Mouse (Mus musculus) spleen, adult 2 months (tissue): ENCODE results near the gene Stat5a. TPM values are rescaled to one million over a fixed set of nuclear protein-coding genes. Genes with fewer than 3 reads are reported as not detected.

Experiments used
- DNase-seq, 2 experiments: peaks; one replicate each; pipeline versions ENCODE4 v3.0.0 to v3.0.0-alpha.2; 2012 to 2021; ENCODE audit warnings: low spot score in 2 of 2, low read depth in 1 of 2
- H3K27ac ChIP-seq: fragments of 200-500 bp; 2 replicates; pipeline ENCODE4 v1.5.1; 2012; ENCODE audit warnings: low read length, inconsistent platforms; ENCODE audit not compliant: insufficient read depth
- H3K27me3 ChIP-seq: fragments of 200-500 bp; 2 replicates; pipeline ENCODE4 v1.6.1; 2012; ENCODE audit warnings: mild to moderate bottlenecking, moderate library complexity, low read length, inconsistent platforms; ENCODE audit not compliant: control insufficient read depth, insufficient read depth
- H3K36me3 ChIP-seq: fragments of 200-500 bp; 2 replicates; pipeline ENCODE4 v1.6.1; 2012; ENCODE audit warnings: mild to moderate bottlenecking, low read length, inconsistent platforms; ENCODE audit not compliant: control insufficient read depth, insufficient read depth
- H3K4me1 ChIP-seq: fragments of 200-500 bp; 2 replicates; pipeline ENCODE4 v1.6.1; 2011; ENCODE audit warnings: inconsistent platforms; ENCODE audit not compliant: control insufficient read depth, insufficient read depth, insufficient read length
- H3K4me3 ChIP-seq: fragments of 200-500 bp; 2 replicates; pipeline ENCODE4 v1.5.1; 2011; ENCODE audit warnings: mild to moderate bottlenecking, inconsistent platforms; ENCODE audit not compliant: insufficient read depth, insufficient read length; ENCODE audit errors: extremely low read depth
- CTCF ChIP-seq: fragments of 200-500 bp; IDR thresholded peaks from 2 replicates; pipeline ENCODE4 v1.5.1; 2011; ENCODE audit warnings: mild to moderate bottlenecking, inconsistent platforms; ENCODE audit not compliant: insufficient read depth, insufficient read length, insufficient replicate concordance; ENCODE audit errors: extremely low read depth
- POLR2A ChIP-seq: fragments of 200-500 bp; IDR thresholded peaks from 2 replicates; pipeline ENCODE4 v1.6.1; 2011; ENCODE audit warnings: low read depth, low read length, inconsistent platforms
- WGBS: fragments of 180-500 bp; shearing (Covaris S2); methylation state at CpG from one replicate; pipeline ENCODE4 v1.1.7; 2018; 5-methylcytosine and 5-hydroxymethylcytosine counted together
- polyA plus RNA-seq: library from polyadenylated mRNA; depleted of rRNA; stranded (reverse); fragments of >200 nt; gene quantifications from 2 replicates; pipeline ENCODE4 v1.2.3, GENCODE M21; 2012; rRNA removed

Gene Stat5a
- polyA plus RNA-seq, 1 experiment, result 24.7 TPM

- WGBS, result 83% methylated on average over 4 of the region's 4 CpGs
- Histone ChIP-seq H3K4me1 (no peaks in the 10 kb centered on the region), H3K36me3 (peaks cover 6% of the 10 kb centered on the region; the same call in 1 of the 2 replicates), H3K4me3 (no peak overlapping the region), H3K27ac (no peak overlapping the region), H3K27me3 (no peaks in the 10 kb centered on the region)
- DNase-seq, result no peak
- no peak for TF ChIP-seq POLR2A
- TF ChIP-seq CTCF, result no peak
These were observed 61.9 kb downstream of the Stat5a start for GRCm38 (mm10) chr11:100920887-100921624.

GRCm38 (mm10) chr11:100924386-100924919 lies 65.3 kb downstream of the Stat5a start:
- Histone ChIP-seq H3K36me3 (peaks cover 4% of the 10 kb centered on the region; the same call in 1 of the 2 replicates), H3K4me3 (no peak overlapping the region), H3K27ac (no peak overlapping the region), H3K4me1 (no peaks in the 10 kb centered on the region), H3K27me3 (no peaks in the 10 kb centered on the region)
- 85% methylated on average over 1 of the region's 1 CpGs for WGBS
- DNase-seq, result no peak
- no peak for TF ChIP-seq POLR2A
- TF ChIP-seq CTCF, result no peak

- 69% methylated on average over 3 of the region's 3 CpGs for WGBS
- no peak overlapping the region for H3K27ac ChIP-seq
- H3K4me1 ChIP-seq, result peaks cover 2% of the 10 kb centered on the region; the same call in 1 of the 2 replicates
- H3K36me3 ChIP-seq, result peaks cover 5% of the 10 kb centered on the region
- no peak overlapping the region for H3K4me3 ChIP-seq
- no peak for TF ChIP-seq POLR2A
- no peak for TF ChIP-seq CTCF
- no peaks in the 10 kb centered on the region for H3K27me3 ChIP-seq
- DNase-seq, result no peak
These were observed 68.2 kb downstream of the Stat5a start for GRCm38 (mm10) chr11:100927386-100927785.

GRCm38 (mm10) chr11:100930611-100931010 lies 71.5 kb downstream of the Stat5a start:
- Histone ChIP-seq H3K36me3 (peaks cover 5% of the 10 kb centered on the region), H3K4me1 (peaks cover 16% of the 10 kb centered on the region), H3K27ac (peak overlapping the region; percentile 20; the same call in 1 of the 2 replicates), H3K27me3 (no peaks in the 10 kb centered on the region), H3K4me3 (no peak overlapping the region)
- no peak for DNase-seq
- WGBS, result 86% methylated on average over 7 of the region's 7 CpGs
- no peak for TF ChIP-seq POLR2A

GRCm38 (mm10) chr11:100931254-100931921 lies 72.2 kb downstream of the Stat5a start:
- peak; percentile 41 to 56 for DNase-seq
- peaks cover 21% of the 10 kb centered on the region for H3K4me1 ChIP-seq
- no peaks in the 10 kb centered on the region for H3K27me3 ChIP-seq
- peak overlapping the region; percentile 57 for H3K4me3 ChIP-seq
- H3K36me3 ChIP-seq, result peaks cover 2% of the 10 kb centered on the region; the same call in 1 of the 2 replicates
- WGBS, result 9% methylated on average over 12 of the region's 12 CpGs
- TF ChIP-seq POLR2A, result no peak
- TF ChIP-seq CTCF, result no peak
- peak overlapping the region; percentile 69 for H3K27ac ChIP-seq

Other genes starting within 250 kb of the Stat5a start
- gene Nkiras2, start 240.1 kb upstream of the Stat5a start, polyA plus RNA-seq, result 39.5 and 48.9 TPM in 2 replicates
- 43.9 and 53.7 TPM in 2 replicates for gene Dnajc7, start 239.2 kb upstream of the Stat5a start, polyA plus RNA-seq
- gene Zfp385c, start 166.9 kb upstream of the Stat5a start, polyA plus RNA-seq, result 0.50 and 0.60 TPM in 2 replicates
- gene Dhx58, start 155.1 kb upstream of the Stat5a start, polyA plus RNA-seq, result 15.1 and 17.6 TPM in 2 replicates
- gene Kat2a, start 146.9 kb upstream of the Stat5a start, polyA plus RNA-seq, result 31.1 and 39.0 TPM in 2 replicates
- gene Hspb9, start 145.5 kb upstream of the Stat5a start, polyA plus RNA-seq, result 0.36 TPM in 1 of 2 replicates, not detected in the other
- 183 and 200 TPM in 2 replicates for gene Rab5c, start 121.1 kb upstream of the Stat5a start, polyA plus RNA-seq
- 0.82 and 1.5 TPM in 2 replicates for gene Kcnh4, start 99.4 kb upstream of the Stat5a start, polyA plus RNA-seq
- 0.22 TPM in 1 of 2 replicates, not detected in the other for gene Hcrt, start 96.4 kb upstream of the Stat5a start, polyA plus RNA-seq
- 7.8 and 9.6 TPM in 2 replicates for gene Ghdc, start 88.4 kb upstream of the Stat5a start, polyA plus RNA-seq
- 33.2 and 45.2 TPM in 2 replicates for gene Stat5b, start 8.6 kb upstream of the Stat5a start, polyA plus RNA-seq
- gene Stat3, start 80.2 kb downstream of the Stat5a start, polyA plus RNA-seq, result 65.1 and 80.8 TPM in 2 replicates
- 27.0 and 29.1 TPM in 2 replicates for gene Cavin1, start 111.5 kb downstream of the Stat5a start, polyA plus RNA-seq
- gene Atp6v0a1, start 150.1 kb downstream of the Stat5a start, polyA plus RNA-seq, result 41.8 and 46.2 TPM in 2 replicates
- gene Naglu, start 210.7 kb downstream of the Stat5a start, polyA plus RNA-seq, result 28.6 and 34.8 TPM in 2 replicates
- gene Hsd17b1, start 219.1 kb downstream of the Stat5a start, polyA plus RNA-seq, result 1.2 and 1.3 TPM in 2 replicates
- gene Coasy, start 223.2 kb downstream of the Stat5a start, polyA plus RNA-seq, result 26.6 and 36.9 TPM in 2 replicates
- gene Mlx, start 227.9 kb downstream of the Stat5a start, polyA plus RNA-seq, result 20.3 and 23.9 TPM in 2 replicates
- gene Psmc3ip, start 236.1 kb downstream of the Stat5a start, polyA plus RNA-seq, result 0.85 and 0.90 TPM in 2 replicates